ENCODE assay signal across 9 mouse cellular contexts in genomic region chr15:79038853-79039252, GRCm38 (mm10). TPM values are rescaled to one million over a fixed set of nuclear protein-coding genes. Genes with fewer than 3 reads are reported as not detected.
A peak's percentile ranks its signal among the peaks of the same experiment; 100 is the strongest.
DNase-seq lines count a peak whose midpoint lies in the region; ATAC-seq and TF ChIP-seq lines count a peak whose summit lies in the region.
"Had no signal": no experiment of that assay in that cellular context is flagged by ENCODE, and none has a peak within 500 bp of the region (broad histone marks: within the 10 kb centered on the region; RNA-seq: fewer than 3 reads in every experiment).

No protein-coding gene starts in this region.

- H3K9ac ChIP-seq in heart, embryonic 11.5 days (ENCODE audit: low read depth, low read length) = no peak overlapping the region
- no peak overlapping the region for H3K9ac ChIP-seq in forebrain, embryonic 14.5 days (ENCODE audit: low read length)
- no peak overlapping the region for H3K9ac ChIP-seq in midbrain, embryonic 13.5 days (replicated peaks)
- H3K9ac ChIP-seq: neural tube, embryonic 12.5 days had no signal

- H3K27ac ChIP-seq in heart, embryonic 11.5 days (ENCODE audit: low read depth, low read length) = no peak overlapping the region
- no peak overlapping the region for H3K27ac ChIP-seq in forebrain, embryonic 14.5 days (ENCODE audit: low read depth, low read length)
- no peak overlapping the region for H3K27ac ChIP-seq in limb, embryonic 10.5 days
- H3K27ac ChIP-seq in midbrain, embryonic 13.5 days = no peak overlapping the region
- H3K27ac ChIP-seq: neural tube, embryonic 12.5 days had no signal

- 23% methylated on average over 7 of the region's 7 CpGs for WGBS in heart, embryonic 11.5 days (ENCODE audit: insufficient replicate concordance)
- 26% methylated on average over 7 of the region's 7 CpGs for WGBS in forebrain, embryonic 14.5 days
- 17% methylated on average over 7 of the region's 7 CpGs for WGBS in limb, embryonic 10.5 days
- 24% methylated on average over 7 of the region's 7 CpGs for WGBS in midbrain, embryonic 13.5 days

- no peak for TF ChIP-seq POLR2A in brain, embryonic 14.5 days (IDR thresholded peaks at IDR 0.05; ENCODE audit: borderline replicate concordance, extremely low read depth, insufficient read depth, insufficient read length, poor library complexity, severe bottlenecking)

- no peak overlapping the region; the same call in 1 of the 2 replicates for H3K4me2 ChIP-seq in heart, embryonic 11.5 days
- no peak overlapping the region for H3K4me2 ChIP-seq in forebrain, embryonic 14.5 days (ENCODE audit: low read length)
- no peak overlapping the region for H3K4me2 ChIP-seq in midbrain, embryonic 13.5 days (replicated peaks)
- H3K4me2 ChIP-seq: neural tube, embryonic 12.5 days had no signal

- H3K36me3 ChIP-seq in heart, embryonic 11.5 days (ENCODE audit: control insufficient read depth, insufficient read depth, low read length) = no peaks in the 10 kb centered on the region
- H3K36me3 ChIP-seq in forebrain, embryonic 14.5 days (ENCODE audit: control insufficient read depth, insufficient read depth, low read length) = no peaks in the 10 kb centered on the region
- H3K36me3 ChIP-seq in limb, embryonic 10.5 days = peaks cover 35% of the 10 kb centered on the region
- H3K36me3 ChIP-seq in midbrain, embryonic 13.5 days = peaks cover 10% of the 10 kb centered on the region
- no peaks in the 10 kb centered on the region for H3K36me3 ChIP-seq in splenic B cell, adult 2 months (ENCODE audit: control insufficient read depth, insufficient read depth, low read length, poor library complexity, severe bottlenecking)

- peak; percentile 67 for TF ChIP-seq CTCF in brain, embryonic 14.5 days (IDR thresholded peaks at IDR 0.05; ENCODE audit: borderline replicate concordance, extremely low read depth, insufficient read depth, insufficient read length)

- DNase-seq in heart, adult 11 months = peak; percentile 97
- DNase-seq in brain, embryonic 14.5 days (ENCODE audit: low read depth) = peak; percentile 73
- peak; percentile 67 for DNase-seq in forebrain, embryonic 14.5 days (ENCODE audit: low spot score)
- peak; percentile 96 for DNase-seq in induced T-regulatory cell, adult 2 months (ENCODE audit: low read depth)
- peak; percentile 77 for DNase-seq in limb, embryonic 10.5 days (ENCODE audit: low spot score)
- DNase-seq in splenic B cell, adult 2 months (ENCODE audit: low read depth, low spot score) = peak; percentile 96

- peaks cover 52% of the 10 kb centered on the region for H3K27me3 ChIP-seq in heart, embryonic 11.5 days (ENCODE audit: control insufficient read depth, insufficient read depth, low read length)
- peaks cover 33% of the 10 kb centered on the region for H3K27me3 ChIP-seq in forebrain, embryonic 14.5 days (replicated peaks; ENCODE audit: control insufficient read depth, insufficient read depth, low read length)
- peaks cover 49% of the 10 kb centered on the region for H3K27me3 ChIP-seq in limb, embryonic 10.5 days (ENCODE audit: low read depth, poor library complexity, severe bottlenecking)
- peaks cover 47% of the 10 kb centered on the region for H3K27me3 ChIP-seq in midbrain, embryonic 13.5 days
- no peaks in the 10 kb centered on the region for H3K27me3 ChIP-seq in splenic B cell, adult 2 months (ENCODE audit: control insufficient read depth, insufficient read depth, low read length, poor library complexity, severe bottlenecking)

- no peaks in the 10 kb centered on the region for H3K9me3 ChIP-seq in heart, embryonic 11.5 days (replicated peaks; ENCODE audit: control insufficient read depth, low read length)
- H3K9me3 ChIP-seq in forebrain, embryonic 14.5 days (replicated peaks; ENCODE audit: control insufficient read depth, low read length) = no peaks in the 10 kb centered on the region
- H3K9me3 ChIP-seq in limb, embryonic 10.5 days (replicated peaks) = no peaks in the 10 kb centered on the region
- H3K9me3 ChIP-seq in midbrain, embryonic 13.5 days = no peaks in the 10 kb centered on the region
- H3K9me3 ChIP-seq: neural tube, embryonic 12.5 days had no signal

- no peak overlapping the region for H3K4me3 ChIP-seq in heart, embryonic 11.5 days (ENCODE audit: low read depth, low read length)
- H3K4me3 ChIP-seq in forebrain, embryonic 14.5 days (ENCODE audit: low read depth, low read length) = no peak overlapping the region
- H3K4me3 ChIP-seq in limb, embryonic 10.5 days = no peak overlapping the region
- no peak overlapping the region for H3K4me3 ChIP-seq in midbrain, embryonic 13.5 days (replicated peaks)
- H3K4me3 ChIP-seq: neural tube, embryonic 12.5 days had no signal

- H3K4me1 ChIP-seq in heart, embryonic 11.5 days (ENCODE audit: control insufficient read depth, insufficient read depth, low read length) = peaks cover 17% of the 10 kb centered on the region
- peaks cover 3% of the 10 kb centered on the region; the same call in 1 of the 2 replicates for H3K4me1 ChIP-seq in forebrain, embryonic 14.5 days (ENCODE audit: control insufficient read depth, insufficient read depth, low read length)
- H3K4me1 ChIP-seq in limb, embryonic 10.5 days = peaks cover 55% of the 10 kb centered on the region
- H3K4me1 ChIP-seq in midbrain, embryonic 13.5 days (replicated peaks) = peaks cover 35% of the 10 kb centered on the region

- no peak; the same call in 1 of the 2 replicates for ATAC-seq in heart, embryonic 11.5 days (replicated peaks; ENCODE audit: insufficient number of reproducible peaks, low FRiP score, low TSS enrichment)
- ATAC-seq in forebrain, embryonic 14.5 days = peak; percentile 61
- peak; percentile 48 for ATAC-seq in midbrain, embryonic 13.5 days

RNA-seq across cellular contexts. Expression of gene Galr3, which starts 2.8 kb away (rescaled TPM):
- polyA plus RNA-seq in heart, embryonic 11.5 days (2014; fragmentation: Nextera tagmentation; extraction: Ambion mirVana) = not detected in 2 replicates
- polyA plus RNA-seq in brain, embryonic 14.5 days (2012; rRNA removed) = 0.13 and 0.19 TPM in 2 replicates
- not detected in 2 replicates for polyA plus RNA-seq in forebrain, embryonic 14.5 days (2014; fragmentation: Nextera tagmentation; extraction: Ambion mirVana)
- polyA plus RNA-seq in limb, embryonic 10.5 days (2016; fragmentation: Nextera tagmentation; extraction: Ambion mirVana) = 0.13 TPM in 1 of 2 replicates, not detected in the other
- polyA plus RNA-seq in midbrain, embryonic 13.5 days (2015; fragmentation: Nextera tagmentation; extraction: Ambion mirVana) = not detected in 2 replicates
- polyA plus RNA-seq: neural tube, embryonic 12.5 days had no signal

RNA-seq across cellular contexts. Expression of gene H1f0, which starts 10.6 kb away (rescaled TPM):
- polyA plus RNA-seq in heart, embryonic 11.5 days (2014; fragmentation: Nextera tagmentation; extraction: Ambion mirVana) = 74.6 and 178 TPM in 2 replicates
- polyA plus RNA-seq in brain, embryonic 14.5 days (2012; rRNA removed) = 198 and 310 TPM in 2 replicates
- polyA plus RNA-seq in forebrain, embryonic 14.5 days (2014; fragmentation: Nextera tagmentation; extraction: Ambion mirVana) = 155 and 238 TPM in 2 replicates
- 330 and 448 TPM in 2 replicates for polyA plus RNA-seq in limb, embryonic 10.5 days (2016; fragmentation: Nextera tagmentation; extraction: Ambion mirVana)
- 329 and 351 TPM in 2 replicates for polyA plus RNA-seq in midbrain, embryonic 13.5 days (2015; fragmentation: Nextera tagmentation; extraction: Ambion mirVana)

RNA-seq across cellular contexts. Expression of gene Ankrd54, which starts 23.8 kb away (rescaled TPM):
- 28.2 and 28.7 TPM in 2 replicates for polyA plus RNA-seq in heart, embryonic 11.5 days (2014; fragmentation: Nextera tagmentation; extraction: Ambion mirVana)
- 60.9 and 85.5 TPM in 2 replicates for polyA plus RNA-seq in brain, embryonic 14.5 days (2012; rRNA removed)
- polyA plus RNA-seq in forebrain, embryonic 14.5 days (2014; fragmentation: Nextera tagmentation; extraction: Ambion mirVana) = 51.3 and 53.3 TPM in 2 replicates
- polyA plus RNA-seq in limb, embryonic 10.5 days (2016; fragmentation: Nextera tagmentation; extraction: Ambion mirVana) = 73.8 and 77.9 TPM in 2 replicates
- polyA plus RNA-seq in midbrain, embryonic 13.5 days (2015; fragmentation: Nextera tagmentation; extraction: Ambion mirVana) = 52.6 and 56.4 TPM in 2 replicates

RNA-seq across cellular contexts. Expression of gene Eif3l, which starts 36.1 kb away (rescaled TPM):
- polyA plus RNA-seq in heart, embryonic 11.5 days (2014; fragmentation: Nextera tagmentation; extraction: Ambion mirVana) = 166 and 189 TPM in 2 replicates
- polyA plus RNA-seq in brain, embryonic 14.5 days (2012; rRNA removed) = 180 and 189 TPM in 2 replicates
- polyA plus RNA-seq in forebrain, embryonic 14.5 days (2014; fragmentation: Nextera tagmentation; extraction: Ambion mirVana) = 191 and 209 TPM in 2 replicates
- 278 and 295 TPM in 2 replicates for polyA plus RNA-seq in limb, embryonic 10.5 days (2016; fragmentation: Nextera tagmentation; extraction: Ambion mirVana)
- polyA plus RNA-seq in midbrain, embryonic 13.5 days (2015; fragmentation: Nextera tagmentation; extraction: Ambion mirVana) = 180 and 186 TPM in 2 replicates
